Mouse (Mus musculus) ES-E14 (cell line): Measurements from ENCODE around the gene Ahctf1. TPM values are rescaled to one million over a fixed set of nuclear protein-coding genes. Genes with fewer than 3 reads are reported as not detected.

Experiments
- DNase-seq: peaks from one replicate; pipeline ENCODE4 v3.0.0-alpha.2; 2013; ENCODE audit warnings: low read depth, low spot score
- H3K27ac ChIP-seq: 2 replicates; pipeline ENCODE4 v1.5.1; 2012; ENCODE audit warnings: low read depth, mild to moderate bottlenecking, low read length, moderate library complexity, mixed read lengths; ENCODE audit not compliant: poor library complexity, insufficient read depth, severe bottlenecking
- H3K36me3 ChIP-seq: 2 replicates; pipeline ENCODE4 v1.6.1; 2012; ENCODE audit warnings: mild to moderate bottlenecking, low read length, moderate library complexity, mixed read lengths; ENCODE audit not compliant: control insufficient read depth, poor library complexity, insufficient read depth, severe bottlenecking
- H3K4me1 ChIP-seq, 2 experiments: fragments of 150-350 bp in 1 of 2; sonication (generic) in 1 of 2; 2 replicates each; pipeline ENCODE4 v1.6.1; 2012; ENCODE audit warnings: low read length in 2 of 2, mild to moderate bottlenecking in 1 of 2, mixed read lengths in 1 of 2; ENCODE audit not compliant: control insufficient read depth in 2 of 2, insufficient read depth in 2 of 2, poor library complexity in 1 of 2
- H3K4me3 ChIP-seq, 2 experiments: fragments of 150-350 bp in 1 of 2; sonication (generic) in 1 of 2; 2 replicates each; pipeline ENCODE4 v1.5.1; 2012; ENCODE audit warnings: low read length in 2 of 2, low read depth in 1 of 2, mild to moderate bottlenecking in 1 of 2, mixed read lengths in 1 of 2; ENCODE audit not compliant: insufficient read depth in 1 of 2, poor library complexity in 1 of 2, severe bottlenecking in 1 of 2
- H3K9ac ChIP-seq: 2 replicates; pipeline ENCODE4 v1.6.1; 2012; ENCODE audit warnings: low read depth, mild to moderate bottlenecking, low read length, mixed read lengths; ENCODE audit not compliant: poor library complexity, insufficient read depth, severe bottlenecking
- H3K9me3 ChIP-seq: fragments of 150-350 bp; sonication (generic); 2 replicates; pipeline ENCODE4 v1.6.1; 2012; ENCODE audit warnings: low read depth, mild to moderate bottlenecking, low read length; ENCODE audit not compliant: control insufficient read depth, insufficient read depth
- CHD2 ChIP-seq: IDR thresholded peaks from 2 replicates; pipeline ENCODE4 v1.6.1; 2014; ENCODE audit warnings: mild to moderate bottlenecking, low read depth, low read length, inconsistent platforms
- HCFC1 ChIP-seq: IDR thresholded peaks from 2 replicates; pipeline ENCODE4 v1.6.1; 2012; ENCODE audit warnings: low read length, inconsistent platforms, borderline replicate concordance; ENCODE audit not compliant: insufficient read depth
- MAFK ChIP-seq: IDR thresholded peaks from 2 replicates; pipeline ENCODE4 v1.6.1; 2014; ENCODE audit warnings: mild to moderate bottlenecking, low read depth, low read length, inconsistent platforms; ENCODE audit not compliant: insufficient read depth
- ZC3H11A ChIP-seq: IDR thresholded peaks from 2 replicates; pipeline ENCODE4 v1.6.1; 2012; ENCODE audit warnings: low read depth, mild to moderate bottlenecking, inconsistent platforms, low read length, borderline replicate concordance
- ZNF384 ChIP-seq: IDR thresholded peaks from 2 replicates; pipeline ENCODE4 v1.6.1; 2012; ENCODE audit warnings: low read depth, low read length, inconsistent platforms
- in situ Hi-C, 2 experiments: fragments of 600-800 bp; cut with MboI; formaldehyde crosslinking; loops; one replicate each; pipeline ENCODE4 v1.15.1; 2025; ENCODE audit warnings: low sequenced_read_pairs in 2 of 2, inconsistent platforms in 1 of 2; ENCODE audit not compliant: unreplicated experiment in 2 of 2
- total RNA-seq: library from RNA; depleted of rRNA; stranded (reverse); fragments of 300-350 nt; gene quantifications from 2 replicates; pipeline ENCODE4 v1.2.3, GENCODE M21; 2012

Ahctf1 gene
- total RNA-seq, 1 experiment = 90.2 TPM

- Histone ChIP-seq H3K27ac (no peak overlapping the region), H3K9ac (no peak overlapping the region), H3K4me1 (peaks cover 0 to 2% of the 10 kb centered on the region in 2 experiments; a peak in 2 of 4 replicates), H3K36me3 (peaks cover 17% of the 10 kb centered on the region), H3K4me3 (no peak overlapping the region), H3K9me3 (no peaks in the 10 kb centered on the region)
- DNase-seq = no peak
- in situ Hi-C loops = no loop called here
- TF ChIP-seq ZC3H11A = no peak
- TF ChIP-seq MAFK = no peak
- no peak for TF ChIP-seq HCFC1
- no peak for TF ChIP-seq CHD2
- TF ChIP-seq ZNF384 = no peak
These were observed 4.7 kb downstream of the Ahctf1 start for GRCm38 (mm10) chr1:179798794-179799193.

- peaks cover 15% of the 10 kb centered on the region for H3K36me3 ChIP-seq
- in situ Hi-C loops = no loop called here
- no peak for TF ChIP-seq ZC3H11A
- no peak for TF ChIP-seq HCFC1
- no peak for TF ChIP-seq ZNF384
- TF ChIP-seq MAFK = no peak
- TF ChIP-seq CHD2 = no peak
These were observed 16.2 kb downstream of the Ahctf1 start for GRCm38 (mm10) chr1:179787281-179787680.

GRCm38 (mm10) chr1:179785502-179785901, 18.0 kb downstream of the Ahctf1 start:
- no peak for DNase-seq
- in situ Hi-C loops = no loop called here
- no peak overlapping the region for H3K4me3 ChIP-seq
- H3K9me3 ChIP-seq = no peaks in the 10 kb centered on the region
- H3K9ac ChIP-seq = no peak overlapping the region
- H3K4me1 ChIP-seq = no peaks in the 10 kb centered on the region
- H3K27ac ChIP-seq = no peak overlapping the region
- no peak for TF ChIP-seq CHD2
- TF ChIP-seq MAFK = no peak
- peaks cover 14% of the 10 kb centered on the region for H3K36me3 ChIP-seq

More at GRCm38 (mm10) chr1:179787281-179787680, 16.2 kb downstream of the Ahctf1 start:
- no peak overlapping the region for H3K27ac ChIP-seq
- H3K4me3 ChIP-seq = no peak overlapping the region
- no peak overlapping the region for H3K9ac ChIP-seq
- no peaks in the 10 kb centered on the region for H3K9me3 ChIP-seq
- no peak for DNase-seq
- no peaks in the 10 kb centered on the region for H3K4me1 ChIP-seq

GRCm38 (mm10) chr1:179784098-179784497, 19.4 kb downstream of the Ahctf1 start:
- H3K9ac ChIP-seq = no peak overlapping the region
- no peak overlapping the region for H3K4me3 ChIP-seq
- H3K27ac ChIP-seq = no peak overlapping the region
- in situ Hi-C loops = no loop called here
- no peak for DNase-seq
- no peaks in the 10 kb centered on the region for H3K4me1 ChIP-seq
- H3K36me3 ChIP-seq = peaks cover 18% of the 10 kb centered on the region
- TF ChIP-seq MAFK (no peak), HCFC1 (no peak), ZNF384 (no peak), CHD2 (no peak), ZC3H11A (no peak)
- H3K9me3 ChIP-seq = no peaks in the 10 kb centered on the region

GRCm38 (mm10) chr1:179776831-179777230, 26.6 kb downstream of the Ahctf1 start:
- no peak overlapping the region for H3K27ac ChIP-seq
- no peaks in the 10 kb centered on the region for H3K9me3 ChIP-seq
- H3K9ac ChIP-seq = no peak overlapping the region
- no peak for DNase-seq
- TF ChIP-seq MAFK (no peak), ZC3H11A (no peak), CHD2 (no peak), ZNF384 (no peak), HCFC1 (no peak)
- no peak overlapping the region for H3K4me3 ChIP-seq
- in situ Hi-C loops = loop anchor here in 1 of 2 experiments (10.0 kb wide), 1 partner anchor 818 kb away; no protein-coding TSS in a partner anchor
- H3K4me1 ChIP-seq = no peaks in the 10 kb centered on the region
- peaks cover 27% of the 10 kb centered on the region for H3K36me3 ChIP-seq
